Mouse (Mus musculus) kidney, adult 2 months (tissue): ENCODE results near the gene Shb.

Experiments used
- CTCF ChIP-seq: fragments of 200-500 bp; conservative IDR thresholded peaks from 2 replicates; pipeline ENCODE4 v1.5.1; 2011; ENCODE audit warnings: low read depth, mild to moderate bottlenecking, control low read depth, low read length, moderate library complexity, mixed read lengths; ENCODE audit not compliant: insufficient read depth, insufficient read length
- POLR2A ChIP-seq: fragments of 200-500 bp; IDR thresholded peaks from one replicate; pipeline ENCODE4 v1.6.1; 2011; ENCODE audit warnings: low read depth, low read length, control low read depth

GRCm38 (mm10) chr4:45448481-45448880 is 83.8 kb downstream of the Shb start:
- no peak for TF ChIP-seq CTCF
- TF ChIP-seq POLR2A: no peak
